Mouse (Mus musculus): ENCODE data around the gene Tmem236.

The Tmem236 gene

DNA sequence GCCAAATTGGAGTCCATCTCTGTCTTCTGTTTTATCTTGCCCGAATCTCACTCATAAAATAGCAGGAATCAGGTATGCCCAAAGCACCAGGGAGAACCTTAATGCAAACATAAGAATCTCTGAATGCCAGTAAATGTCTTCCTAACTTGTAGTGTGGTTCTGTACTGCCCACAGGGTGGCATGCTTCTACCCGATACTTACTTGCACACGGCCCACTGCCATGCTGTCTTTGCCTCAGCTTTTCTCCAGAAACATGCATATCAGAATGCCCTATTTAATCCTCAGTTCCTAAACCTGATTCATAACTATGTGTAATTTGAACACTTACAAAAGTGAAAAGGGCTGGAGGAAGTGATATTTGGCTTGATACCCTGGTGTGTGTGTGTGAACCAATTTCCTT, 77.6 kb downstream of the Tmem236 start:
- no peak for DNase-seq

DNA sequence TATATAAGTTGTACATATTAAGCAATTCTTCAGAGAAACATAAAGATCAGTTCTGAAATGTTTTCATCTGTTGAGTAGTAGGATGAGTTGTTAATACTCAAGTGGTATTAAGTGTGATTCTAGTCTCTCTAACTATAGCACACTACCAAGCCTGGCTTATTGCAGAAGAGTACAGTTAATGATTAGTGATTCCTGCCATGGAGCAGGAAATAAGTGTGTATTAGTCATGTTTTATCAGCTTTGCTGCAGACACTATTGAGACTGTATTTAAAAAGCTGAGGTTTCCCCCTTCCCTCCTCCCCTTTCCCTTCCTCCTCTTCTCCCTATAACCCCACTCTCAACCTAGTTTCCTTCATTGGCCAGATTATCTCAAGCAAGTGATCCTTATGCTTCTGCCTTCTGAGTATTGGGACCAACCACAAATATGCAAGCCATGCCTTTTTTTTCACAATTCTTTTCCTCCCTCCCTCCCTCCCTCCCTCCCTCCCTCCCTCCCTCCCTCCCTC, 84.1 kb downstream of the Tmem236 start:
- DNase-seq: no peak

DNA sequence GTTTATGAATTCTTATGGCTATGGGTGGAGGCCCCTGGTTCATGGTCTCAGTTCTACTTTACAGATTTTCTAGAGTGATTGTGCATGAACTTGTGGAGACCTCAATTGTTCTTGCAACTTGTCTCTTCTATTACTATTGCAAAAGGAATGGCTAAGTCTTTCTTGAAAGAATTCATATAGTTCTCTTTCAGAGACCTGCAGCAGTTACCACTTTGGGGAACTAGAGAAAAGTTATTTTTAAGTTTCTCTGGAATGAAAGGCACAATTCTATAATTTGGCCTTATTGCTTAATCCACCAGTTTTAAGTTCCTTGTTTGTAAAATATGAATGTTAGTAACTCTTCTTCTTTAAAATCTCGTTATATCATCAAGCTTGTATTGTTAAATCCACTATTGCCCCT, 87.8 kb downstream of the Tmem236 start:
- DNase-seq: no peak

DNA sequence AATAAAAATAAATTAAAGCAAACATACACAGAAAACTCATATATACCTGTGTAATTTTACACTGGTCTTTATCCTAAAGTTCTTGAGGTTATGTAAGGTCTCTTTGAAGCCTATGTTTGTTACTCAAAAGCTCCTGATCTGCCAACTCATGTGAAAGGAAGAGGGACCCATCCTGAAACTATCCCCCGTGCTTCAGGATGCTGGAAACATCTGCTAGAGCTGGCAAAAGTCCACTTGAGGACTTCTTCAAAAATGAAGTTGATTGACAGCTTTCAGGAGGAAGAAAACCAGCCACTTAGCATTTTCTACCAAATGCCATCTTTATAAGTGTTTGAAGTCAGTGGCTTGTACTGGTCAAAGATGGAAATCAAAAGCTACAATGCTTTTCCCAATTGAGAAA, 94.8 kb downstream of the Tmem236 start:
- no peak for DNase-seq

Data from lung, postnatal 4 days (tissue).